Mouse (Mus musculus): ENCODE measurements around the gene Ptch1. TPM values are rescaled to one million over a fixed set of nuclear protein-coding genes. Genes with fewer than 3 reads are reported as not detected.

Ptch1 gene
- total RNA-seq, 2 experiments from 2014 or later = 8.0 to 13.0 TPM

DNA sequence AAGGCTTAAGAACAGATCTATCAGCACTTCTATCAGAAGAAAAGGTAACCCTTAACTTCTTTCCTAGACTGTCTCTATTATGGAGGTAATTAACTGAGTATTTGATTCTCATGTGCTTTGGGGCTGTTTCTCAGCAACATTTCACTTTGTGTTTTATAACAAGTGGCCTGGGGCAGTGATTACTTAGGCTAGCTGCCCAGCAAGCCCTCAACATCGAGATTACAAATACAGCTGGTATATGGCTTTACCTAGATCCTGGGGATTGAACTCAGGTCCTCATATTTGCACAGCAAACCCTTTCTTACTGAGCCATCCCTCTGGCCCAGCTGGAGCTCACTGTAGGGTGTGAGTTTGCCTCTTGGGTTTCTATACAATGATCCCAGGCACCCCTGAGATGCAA, 67.0 kb downstream of the Ptch1 start:
- intact Hi-C loops (cut with DNase I) = no loop called here
- no peak overlapping the region for H3K27ac ChIP-seq
- no peak overlapping the region for H3K4me3 ChIP-seq
- TF ChIP-seq CTCF (IDR thresholded peaks at IDR 0.05) = no peak
- no peak for DNase-seq

DNA sequence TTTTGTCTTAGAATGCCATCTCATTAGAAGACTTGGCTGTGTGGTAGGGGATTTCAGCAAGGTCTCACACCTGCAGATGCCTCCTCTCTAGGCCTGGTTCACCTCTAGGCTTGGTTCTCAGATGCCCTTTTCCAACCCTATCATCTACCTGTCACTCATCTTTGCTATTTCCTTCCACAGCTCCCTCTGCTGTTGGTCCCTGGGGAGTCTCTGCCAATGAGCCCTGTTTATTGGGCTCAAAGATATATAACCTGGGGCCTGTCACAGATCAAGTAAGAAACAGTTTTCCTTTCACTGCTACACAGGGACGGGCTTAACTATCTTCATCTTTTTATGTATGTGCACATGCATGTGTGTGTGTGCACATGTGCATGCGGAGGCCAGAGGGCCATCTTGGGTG, 71.0 kb downstream of the Ptch1 start:
- Histone ChIP-seq H3K27ac (no peak overlapping the region), H3K4me3 (no peak overlapping the region)
- intact Hi-C loops (cut with DNase I) = no loop called here
- no peak for TF ChIP-seq CTCF (IDR thresholded peaks at IDR 0.05)
- DNase-seq = no peak

DNA sequence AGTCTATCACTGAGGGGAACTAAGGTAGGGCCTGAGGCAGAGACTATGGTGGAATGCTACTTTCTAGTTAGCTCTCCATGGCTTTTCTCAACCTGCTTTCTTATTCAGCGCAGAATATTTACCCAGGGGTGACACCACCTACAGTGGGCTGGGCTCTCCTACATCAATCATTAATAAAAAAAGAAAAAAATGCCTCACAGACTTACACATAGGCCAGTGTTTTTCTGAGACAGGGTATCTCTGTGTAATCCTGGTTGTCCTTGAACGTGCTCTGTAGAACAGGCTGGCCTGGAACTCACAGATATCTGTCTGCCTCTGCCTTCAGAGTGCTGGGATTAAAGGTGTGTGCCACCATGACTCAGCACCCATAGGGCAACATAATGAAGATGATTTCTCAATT, 73.9 kb downstream of the Ptch1 start:
- DNase-seq = no peak
- no peak for TF ChIP-seq CTCF (IDR thresholded peaks at IDR 0.05)
- H3K27ac ChIP-seq = no peak overlapping the region
- H3K4me3 ChIP-seq = no peak overlapping the region
- intact Hi-C loops (cut with DNase I) = no loop called here

DNA sequence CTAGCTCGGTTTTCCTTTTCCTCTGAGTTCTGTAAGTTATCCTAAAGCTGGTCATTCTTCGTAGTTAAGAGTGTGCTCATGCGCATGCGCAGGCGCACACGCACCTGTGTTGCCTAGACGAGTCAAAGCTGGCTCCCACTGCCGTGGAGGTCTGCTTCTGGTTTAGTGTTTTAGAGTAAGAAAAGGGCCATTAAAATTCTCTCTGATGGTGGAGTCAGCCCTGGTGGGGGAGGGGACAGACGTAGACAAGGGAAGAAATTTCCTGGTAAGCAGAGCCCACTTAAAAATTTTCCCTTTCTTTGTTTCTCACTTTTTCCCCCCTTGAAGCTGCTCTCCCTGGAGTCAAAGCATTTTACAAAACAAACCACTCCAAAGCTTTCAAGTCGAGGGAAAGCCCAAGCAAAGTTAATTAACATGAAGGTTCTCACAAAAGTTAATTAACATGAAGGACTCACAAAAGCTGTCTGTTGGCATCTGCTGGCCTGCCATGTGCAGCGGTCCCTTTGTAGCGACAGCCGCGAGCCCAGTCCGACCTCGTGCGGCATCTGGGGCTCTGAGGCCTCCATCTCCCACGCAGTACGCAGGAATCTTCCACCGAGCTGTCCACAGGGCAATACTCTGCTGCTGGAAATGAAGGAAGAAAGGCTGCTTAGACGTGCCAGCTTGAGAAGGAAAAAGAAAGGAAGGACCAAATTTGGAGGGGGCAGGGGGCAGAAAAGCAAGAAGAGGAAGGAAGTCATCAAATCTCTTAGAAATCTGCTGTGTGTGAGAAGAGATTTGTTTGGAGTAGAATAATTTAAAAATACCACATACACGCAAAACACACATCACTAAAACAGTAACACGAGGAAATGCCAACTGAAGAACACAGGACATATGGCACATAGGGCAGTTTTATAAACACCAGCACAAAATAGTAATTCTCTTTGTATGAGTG, 76.5 kb downstream of the Ptch1 start, which contains the start of gene Fancc:
Gene Fancc, minus strand, starts transcription at position 633 of the 937 bp plus-strand sequence.
- Histone ChIP-seq H3K27ac (no peak within 1 kb of the TSS), H3K4me3 (no peak within 1 kb of the TSS)
- no peak for TF ChIP-seq CTCF (IDR thresholded peaks at IDR 0.05)
- no peak for DNase-seq
- intact Hi-C loops (cut with DNase I) = no loop called here

DNA sequence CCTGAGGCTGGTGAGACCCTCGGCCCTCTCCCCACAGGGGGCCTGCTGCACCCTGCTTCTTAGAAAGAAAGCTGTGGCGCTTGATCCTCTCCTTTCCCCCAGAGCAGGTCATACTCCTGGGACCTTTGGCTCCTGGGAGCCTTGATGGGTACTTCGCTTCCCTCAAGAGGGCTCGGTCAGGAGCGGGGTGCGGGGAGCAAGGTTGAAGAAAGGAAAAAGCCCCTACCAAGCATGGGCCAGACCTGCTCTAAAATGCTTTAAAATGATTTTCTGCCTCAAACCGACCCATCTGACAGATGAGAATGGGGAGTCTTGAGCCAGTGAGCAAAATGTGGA, 85.7 kb downstream of the Ptch1 start:
- Histone ChIP-seq H3K27ac (no peak overlapping the region), H3K4me3 (no peak overlapping the region)
- TF ChIP-seq CTCF (IDR thresholded peaks at IDR 0.05) = no peak
- DNase-seq = no peak
- intact Hi-C loops (cut with DNase I) = no loop called here

DNA sequence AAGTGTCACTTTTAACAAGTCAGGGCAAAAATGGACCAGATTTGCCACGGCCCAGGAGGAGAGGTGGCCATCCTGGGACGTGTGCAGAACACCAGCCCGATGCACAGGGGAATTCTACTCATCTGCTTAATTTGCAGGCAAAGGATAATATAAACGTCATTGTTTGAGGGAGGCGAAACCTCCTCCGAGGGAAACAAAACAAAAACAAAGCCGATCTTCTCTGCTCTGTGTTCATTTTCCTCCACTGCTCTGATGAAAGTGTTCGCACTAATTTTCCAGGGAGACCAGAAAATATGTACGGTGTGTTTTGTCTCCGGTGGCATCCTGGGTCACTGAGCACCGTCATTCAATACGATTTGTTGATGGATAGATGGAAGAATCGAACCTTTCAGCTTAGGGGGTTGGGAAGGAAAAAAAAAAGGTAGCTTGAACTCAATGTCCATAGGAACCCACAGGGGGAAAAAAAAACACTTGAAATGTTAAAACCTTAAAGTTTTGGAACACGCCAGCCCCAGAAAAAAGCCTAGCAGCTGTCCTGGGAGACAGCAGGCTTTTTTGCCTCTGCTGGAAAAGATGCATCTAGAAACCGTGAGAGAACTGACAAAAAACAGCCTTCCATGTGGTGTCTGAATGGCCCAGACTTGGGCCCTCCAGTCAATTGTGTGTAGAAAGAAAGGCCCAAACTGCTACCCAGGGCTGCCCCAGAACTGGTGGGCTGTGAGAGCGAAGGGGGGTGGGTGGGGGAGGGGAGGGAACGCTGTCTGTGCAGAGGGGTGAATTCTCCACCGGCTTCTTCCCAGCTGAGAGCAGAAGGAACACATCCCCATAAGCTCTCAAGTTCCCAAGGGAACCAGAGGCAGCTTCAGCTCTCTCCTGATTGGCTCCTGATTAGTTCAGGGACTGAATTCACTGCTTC, 86.3 kb downstream of the Ptch1 start:
- no peak overlapping the region for H3K27ac ChIP-seq
- intact Hi-C loops (cut with DNase I) = no loop called here
- DNase-seq = no peak
- no peak for TF ChIP-seq CTCF (IDR thresholded peaks at IDR 0.05)
- H3K4me3 ChIP-seq = no peak overlapping the region

DNA sequence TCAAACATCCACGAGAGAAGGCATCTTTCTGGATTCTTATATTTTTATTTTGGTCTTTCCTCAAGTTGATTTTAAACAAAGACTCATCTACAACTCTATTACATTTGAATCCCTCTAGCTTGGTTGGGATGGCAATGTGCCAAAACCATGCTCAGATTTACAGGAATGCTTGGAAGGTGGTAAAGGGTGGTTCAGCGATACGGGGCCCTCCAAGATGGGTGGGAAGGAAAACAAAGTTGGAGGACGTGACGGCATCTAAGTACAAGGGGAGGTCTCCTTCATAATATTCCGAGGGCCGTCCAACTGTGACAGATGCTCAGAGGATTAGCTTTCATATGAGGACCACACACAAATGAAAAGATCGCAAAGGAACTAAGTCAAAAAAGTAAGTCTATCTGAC, 98.0 kb downstream of the Ptch1 start:
- Histone ChIP-seq H3K4me3 (no peak overlapping the region), H3K27ac (no peak overlapping the region)
- intact Hi-C loops (cut with DNase I) = no loop called here
- TF ChIP-seq CTCF (IDR thresholded peaks at IDR 0.05) = no peak
- DNase-seq = no peak

Other genes with a start within 250 kb of the Ptch1 start
- 1 to 10 TPM; 2.3 to 2.6 TPM for gene Fancc, start 76.3 kb downstream of the Ptch1 start, total RNA-seq (2021)
- gene Ercc6l2, start 241.6 kb upstream of the Ptch1 start, total RNA-seq (2021) = 10 to 100 TPM; 19.4 to 20.2 TPM

Measured in gastrocnemius, adult 2 months (tissue).